Mouse (Mus musculus) ES-E14 (cell line): ENCODE measurements around the gene Adamts17. TPM values are rescaled to one million over a fixed set of nuclear protein-coding genes. Genes with fewer than 3 reads are reported as not detected.
A peak's percentile ranks its signal among the peaks of the same experiment; 100 is the strongest.

Experiments used
- DNase-seq: peaks from one replicate; pipeline ENCODE4 v3.0.0-alpha.2; 2013; ENCODE audit warnings: low read depth, low spot score
- H3K27ac ChIP-seq: 2 replicates; pipeline ENCODE4 v1.5.1; 2012; ENCODE audit warnings: low read depth, mild to moderate bottlenecking, low read length, moderate library complexity, mixed read lengths; ENCODE audit not compliant: poor library complexity, insufficient read depth, severe bottlenecking
- H3K36me3 ChIP-seq: 2 replicates; pipeline ENCODE4 v1.6.1; 2012; ENCODE audit warnings: mild to moderate bottlenecking, low read length, moderate library complexity, mixed read lengths; ENCODE audit not compliant: control insufficient read depth, poor library complexity, insufficient read depth, severe bottlenecking
- H3K4me1 ChIP-seq, 2 experiments: fragments of 150-350 bp in 1 of 2; sonication (generic) in 1 of 2; 2 replicates each; pipeline ENCODE4 v1.6.1; 2012; ENCODE audit warnings: low read length in 2 of 2, mild to moderate bottlenecking in 1 of 2, mixed read lengths in 1 of 2; ENCODE audit not compliant: control insufficient read depth in 2 of 2, insufficient read depth in 2 of 2, poor library complexity in 1 of 2
- H3K4me3 ChIP-seq, 2 experiments: fragments of 150-350 bp in 1 of 2; sonication (generic) in 1 of 2; 2 replicates each; pipeline ENCODE4 v1.5.1; 2012; ENCODE audit warnings: low read length in 2 of 2, low read depth in 1 of 2, mild to moderate bottlenecking in 1 of 2, mixed read lengths in 1 of 2; ENCODE audit not compliant: insufficient read depth in 1 of 2, poor library complexity in 1 of 2, severe bottlenecking in 1 of 2
- H3K9ac ChIP-seq: 2 replicates; pipeline ENCODE4 v1.6.1; 2012; ENCODE audit warnings: low read depth, mild to moderate bottlenecking, low read length, mixed read lengths; ENCODE audit not compliant: poor library complexity, insufficient read depth, severe bottlenecking
- H3K9me3 ChIP-seq: fragments of 150-350 bp; sonication (generic); 2 replicates; pipeline ENCODE4 v1.6.1; 2012; ENCODE audit warnings: low read depth, mild to moderate bottlenecking, low read length; ENCODE audit not compliant: control insufficient read depth, insufficient read depth
- CHD2 ChIP-seq: IDR thresholded peaks from 2 replicates; pipeline ENCODE4 v1.6.1; 2014; ENCODE audit warnings: mild to moderate bottlenecking, low read depth, low read length, inconsistent platforms
- HCFC1 ChIP-seq: IDR thresholded peaks from 2 replicates; pipeline ENCODE4 v1.6.1; 2012; ENCODE audit warnings: low read length, inconsistent platforms, borderline replicate concordance; ENCODE audit not compliant: insufficient read depth
- MAFK ChIP-seq: IDR thresholded peaks from 2 replicates; pipeline ENCODE4 v1.6.1; 2014; ENCODE audit warnings: mild to moderate bottlenecking, low read depth, low read length, inconsistent platforms; ENCODE audit not compliant: insufficient read depth
- ZC3H11A ChIP-seq: IDR thresholded peaks from 2 replicates; pipeline ENCODE4 v1.6.1; 2012; ENCODE audit warnings: low read depth, mild to moderate bottlenecking, inconsistent platforms, low read length, borderline replicate concordance
- ZNF384 ChIP-seq: IDR thresholded peaks from 2 replicates; pipeline ENCODE4 v1.6.1; 2012; ENCODE audit warnings: low read depth, low read length, inconsistent platforms
- in situ Hi-C, 2 experiments: fragments of 600-800 bp; cut with MboI; formaldehyde crosslinking; loops; one replicate each; pipeline ENCODE4 v1.15.1; 2025; ENCODE audit warnings: low sequenced_read_pairs in 2 of 2, inconsistent platforms in 1 of 2; ENCODE audit not compliant: unreplicated experiment in 2 of 2
- total RNA-seq: library from RNA; depleted of rRNA; stranded (reverse); fragments of 300-350 nt; gene quantifications from 2 replicates; pipeline ENCODE4 v1.2.3, GENCODE M21; 2012

Gene Adamts17
- total RNA-seq, 1 experiment = 2.0 TPM

DNA sequence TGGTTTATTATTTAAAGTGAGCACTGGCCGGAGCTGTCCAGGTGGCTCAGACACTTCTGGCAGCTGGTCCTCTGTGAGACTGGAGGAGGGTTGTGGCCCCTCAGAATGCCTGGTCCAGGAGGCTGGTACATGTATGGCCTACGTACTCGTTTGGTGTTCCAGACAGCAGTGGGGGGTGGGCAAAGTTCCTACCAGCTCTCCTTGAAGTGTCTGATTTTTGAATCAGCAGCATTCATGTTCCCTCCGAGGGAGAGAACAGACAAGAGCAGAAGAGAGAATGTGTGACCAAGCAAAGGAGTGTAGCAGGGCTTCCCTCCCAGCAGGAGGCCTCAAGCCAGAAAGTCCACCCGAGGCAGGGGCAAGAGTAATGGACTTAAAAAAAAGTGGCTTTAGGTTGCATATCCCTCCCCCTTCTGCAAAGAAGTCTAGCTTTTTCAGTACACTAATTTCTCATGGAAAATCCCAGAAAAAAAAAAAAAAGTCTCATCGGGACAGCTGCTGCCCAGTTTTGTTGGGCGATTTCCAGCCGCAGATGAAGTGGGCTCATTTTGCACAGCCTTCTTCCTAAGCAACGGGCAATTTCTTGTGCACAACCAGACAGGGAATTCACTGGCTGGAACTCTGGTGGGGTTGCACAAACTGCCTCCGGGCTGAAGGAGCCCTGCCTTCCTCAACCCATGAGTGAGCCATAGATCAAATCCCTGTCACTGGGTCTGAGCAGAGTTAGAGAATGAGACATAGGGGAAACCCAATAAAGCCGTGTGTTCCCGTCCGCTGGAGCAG, 28.4 kb downstream of the Adamts17 start:
- in situ Hi-C loops = no loop called here
- H3K27ac ChIP-seq = no peak overlapping the region
- no peaks in the 10 kb centered on the region for H3K4me1 ChIP-seq

DNA sequence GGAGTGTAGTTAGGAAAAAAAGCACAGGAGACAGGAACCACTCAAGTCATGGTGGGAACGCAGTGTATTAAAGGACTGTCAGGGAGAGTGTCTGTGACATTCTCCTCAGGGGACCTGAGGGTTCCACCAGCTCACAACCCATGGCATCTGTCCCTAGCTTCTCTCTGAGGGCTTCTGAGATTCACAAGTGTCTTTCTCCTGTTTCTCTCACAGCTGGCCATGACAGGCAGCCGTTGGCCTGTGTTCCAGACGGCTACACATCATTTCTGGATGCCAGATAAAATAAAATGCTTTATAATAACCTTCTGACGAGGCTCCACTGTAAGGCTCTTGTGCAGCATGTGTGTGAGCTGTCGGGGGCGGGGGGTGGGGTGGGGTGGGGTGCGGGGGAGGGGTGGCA, 32.0 kb downstream of the Adamts17 start:
- in situ Hi-C loops = no loop called here

More for the DNA sequence above, 28.4 kb downstream of the Adamts17 start:
- no peaks in the 10 kb centered on the region for H3K9me3 ChIP-seq
- DNase-seq = no peak
- H3K9ac ChIP-seq = no peak overlapping the region
- no peaks in the 10 kb centered on the region for H3K36me3 ChIP-seq
- no peak for TF ChIP-seq HCFC1
- TF ChIP-seq ZNF384 = no peak
- no peak for TF ChIP-seq CHD2
- no peak for TF ChIP-seq MAFK
- TF ChIP-seq ZC3H11A = no peak
- H3K4me3 ChIP-seq = no peak overlapping the region

DNA sequence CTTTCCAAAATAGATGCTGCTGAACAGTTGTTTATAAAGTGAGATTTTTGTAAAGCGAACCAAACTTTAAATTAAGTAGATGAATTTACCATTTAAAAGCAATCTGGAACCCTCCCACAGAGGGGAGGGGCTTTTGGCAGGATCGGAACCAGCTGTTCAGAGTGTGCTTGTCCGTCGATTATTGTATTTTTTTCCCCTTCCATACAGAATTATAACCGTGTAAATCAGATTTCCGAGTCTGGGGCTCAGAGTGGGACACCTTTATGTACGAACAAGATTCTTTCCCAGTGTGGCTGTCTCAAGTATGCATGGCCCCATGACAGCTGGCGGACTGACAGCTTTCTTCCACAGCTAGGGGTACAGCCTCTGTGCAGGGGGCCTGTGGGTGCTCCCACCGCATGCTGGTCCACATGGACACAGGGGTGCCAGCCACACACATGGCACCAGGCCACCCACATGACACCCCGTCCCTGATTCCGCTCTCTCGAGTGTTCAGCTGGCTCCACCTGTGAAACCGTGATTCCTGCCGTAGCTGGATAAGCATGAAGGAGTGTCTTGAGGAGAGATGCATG, 32.5 kb downstream of the Adamts17 start:
- Histone ChIP-seq H3K27ac (0 out of 2 replicates have a peak overlapping the region, but pooled peaks have one; percentile 10), H3K9ac (no peak overlapping the region), H3K9me3 (no peaks in the 10 kb centered on the region), H3K36me3 (no peaks in the 10 kb centered on the region), H3K4me1 (no peaks in the 10 kb centered on the region), H3K4me3 (no peak overlapping the region)
- TF ChIP-seq HCFC1 (no peak), CHD2 (no peak), ZC3H11A (no peak), MAFK (no peak), ZNF384 (no peak)
- DNase-seq = no peak
- in situ Hi-C loops = no loop called here

More for the DNA sequence above, 32.0 kb downstream of the Adamts17 start:
- Histone ChIP-seq H3K9me3 (no peaks in the 10 kb centered on the region), H3K4me1 (no peaks in the 10 kb centered on the region), H3K27ac (no peak overlapping the region), H3K4me3 (no peak overlapping the region), H3K9ac (no peak overlapping the region), H3K36me3 (no peaks in the 10 kb centered on the region)
- TF ChIP-seq MAFK (no peak), ZC3H11A (no peak), ZNF384 (no peak), CHD2 (no peak), HCFC1 (no peak)
- DNase-seq = no peak

DNA sequence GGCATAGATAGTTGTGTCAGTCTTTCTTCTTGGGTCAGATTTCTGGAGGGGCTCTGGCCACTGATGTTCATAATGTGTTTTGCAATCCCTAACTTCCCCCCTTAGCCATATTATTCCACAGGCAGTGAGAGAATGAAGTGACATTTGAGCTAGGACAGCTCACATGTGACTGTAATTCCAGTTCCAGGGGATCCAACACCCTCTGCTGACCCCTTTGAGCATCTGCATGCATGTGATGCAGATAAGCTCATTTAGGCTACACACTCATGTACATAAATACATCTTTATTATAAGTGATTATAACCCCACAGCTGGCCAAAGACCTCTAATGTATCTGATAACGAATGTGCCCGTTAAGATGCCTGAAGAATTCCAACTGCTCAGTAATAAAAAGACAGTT, 33.7 kb downstream of the Adamts17 start:
- no peak for DNase-seq
- in situ Hi-C loops = no loop called here

More for the DNA sequence above, 33.7 kb downstream of the Adamts17 start:
- Histone ChIP-seq H3K9me3 (no peaks in the 10 kb centered on the region), H3K4me1 (no peaks in the 10 kb centered on the region), H3K36me3 (no peaks in the 10 kb centered on the region), H3K27ac (no peak overlapping the region), H3K9ac (no peak overlapping the region), H3K4me3 (no peak overlapping the region)
- no peak for TF ChIP-seq ZC3H11A
- TF ChIP-seq ZNF384 = no peak
- no peak for TF ChIP-seq CHD2
- no peak for TF ChIP-seq HCFC1
- TF ChIP-seq MAFK = no peak
